ENCODE assay signal across 9 mouse cellular contexts in genomic region chr1:44553166-44553898, GRCm38 (mm10). TPM values are rescaled to one million over a fixed set of nuclear protein-coding genes. Genes with fewer than 3 reads are reported as not detected.
A peak's percentile ranks its signal among the peaks of the same experiment; 100 is the strongest.
DNase-seq lines count a peak whose midpoint lies in the region; ATAC-seq and TF ChIP-seq lines count a peak whose summit lies in the region.
"Had no signal": no experiment of that assay in that cellular context is flagged by ENCODE, and none has a peak within 500 bp of the region (broad histone marks: within the 10 kb centered on the region; RNA-seq: fewer than 3 reads in every experiment).

No protein-coding gene starts in this region.

- no peaks in the 10 kb centered on the region for H3K9me3 ChIP-seq in forebrain, postnatal 0 days (ENCODE audit: low read length)
- H3K9me3 ChIP-seq in hindbrain, postnatal 0 days (ENCODE audit: low read length): no peaks in the 10 kb centered on the region
- no peaks in the 10 kb centered on the region for H3K9me3 ChIP-seq in limb, embryonic 15.5 days
- H3K9me3 ChIP-seq: liver, embryonic 15.5 days had no signal

- peak; percentile 10 for DNase-seq in cerebellum, adult 9-10 months
- DNase-seq in cerebellum, adult 11-12 months: no peak
- peak; percentile 69 for DNase-seq in adrenal gland, postnatal 10 days
- DNase-seq in forebrain, postnatal 0 days: peak; percentile 65
- peak; percentile 74 for DNase-seq in hindbrain, postnatal 0 days (ENCODE audit: low spot score)
- DNase-seq in retina, postnatal 7 days (ENCODE audit: low read depth, low spot score): peak; percentile 13
- no peak for DNase-seq in B cell, adult 2 months

- H3K27me3 ChIP-seq in forebrain, postnatal 0 days (ENCODE audit: insufficient read depth, low read length): no peaks in the 10 kb centered on the region
- H3K27me3 ChIP-seq in hindbrain, postnatal 0 days (ENCODE audit: insufficient read depth, low read length): no peaks in the 10 kb centered on the region
- H3K27me3 ChIP-seq in limb, embryonic 15.5 days: no peaks in the 10 kb centered on the region

- peaks cover 5% of the 10 kb centered on the region for H3K4me1 ChIP-seq in forebrain, postnatal 0 days (ENCODE audit: insufficient read depth)
- H3K4me1 ChIP-seq in hindbrain, postnatal 0 days (ENCODE audit: insufficient read depth, low read length): no peaks in the 10 kb centered on the region
- peaks cover 13% of the 10 kb centered on the region for H3K4me1 ChIP-seq in limb, embryonic 15.5 days

- no peak for ATAC-seq in forebrain, postnatal 0 days
- no peak for ATAC-seq in hindbrain, postnatal 0 days
- ATAC-seq in limb, embryonic 15.5 days (ENCODE audit: insufficient number of reproducible peaks, low FRiP score, low TSS enrichment, low read depth): no peak

- WGBS in forebrain, postnatal 0 days: 10% methylated on average over 6 of the region's 6 CpGs
- WGBS in hindbrain, postnatal 0 days: 22% methylated on average over 6 of the region's 6 CpGs
- 19% methylated on average over 6 of the region's 6 CpGs for WGBS in limb, embryonic 15.5 days

- H3K4me3 ChIP-seq in forebrain, postnatal 0 days (ENCODE audit: low read depth, low read length): no peak overlapping the region
- H3K4me3 ChIP-seq in hindbrain, postnatal 0 days (ENCODE audit: low read length): peak overlapping the region; percentile 62; the same call in 1 of the 2 replicates
- peak overlapping the region; percentile 76 for H3K4me3 ChIP-seq in limb, embryonic 15.5 days

- no peak for TF ChIP-seq CTCF in forebrain, postnatal 0 days (IDR thresholded peaks at IDR 0.05; ENCODE audit: low read depth)
- TF ChIP-seq CTCF in hindbrain, postnatal 0 days (IDR thresholded peaks at IDR 0.05; ENCODE audit: low read depth): no peak

- H3K36me3 ChIP-seq in forebrain, postnatal 0 days (ENCODE audit: insufficient read depth): no peaks in the 10 kb centered on the region
- H3K36me3 ChIP-seq in hindbrain, postnatal 0 days (ENCODE audit: insufficient read depth, low read length): no peaks in the 10 kb centered on the region
- no peaks in the 10 kb centered on the region for H3K36me3 ChIP-seq in limb, embryonic 15.5 days
- H3K36me3 ChIP-seq: liver, embryonic 15.5 days had no signal

- H3K27ac ChIP-seq in forebrain, postnatal 0 days (ENCODE audit: low read depth, low read length): no peak overlapping the region
- peak overlapping the region; percentile 48 for H3K27ac ChIP-seq in hindbrain, postnatal 0 days
- peak overlapping the region; percentile 52 for H3K27ac ChIP-seq in limb, embryonic 15.5 days
- H3K27ac ChIP-seq: liver, embryonic 15.5 days had no signal

- H3K4me2 ChIP-seq in forebrain, postnatal 0 days (ENCODE audit: low read depth): 0 out of 2 replicates have a peak overlapping the region, but pooled peaks have one; percentile 90
- H3K4me2 ChIP-seq in hindbrain, postnatal 0 days (ENCODE audit: low read depth, low read length): peak overlapping the region; percentile 82
- H3K4me2 ChIP-seq in limb, embryonic 15.5 days: peak overlapping the region; percentile 63

- no peak overlapping the region for H3K9ac ChIP-seq in forebrain, postnatal 0 days
- H3K9ac ChIP-seq in hindbrain, postnatal 0 days (replicated peaks; ENCODE audit: low read length): no peak overlapping the region
- no peak overlapping the region for H3K9ac ChIP-seq in limb, embryonic 15.5 days
- H3K9ac ChIP-seq: liver, embryonic 15.5 days had no signal

RNA-seq across cellular contexts. Expression of gene Gulp1, which starts 2.0 kb away (rescaled TPM):
- 10 to 100 TPM; 37.3 to 37.7 TPM for total RNA-seq in adrenal gland, postnatal 10 days (2021)
- 10.4 and 14.5 TPM in 2 replicates for total RNA-seq in forebrain, postnatal 0 days (2014; rRNA removed)
- polyA plus RNA-seq in forebrain, postnatal 0 days (2015; fragmentation: Nextera tagmentation; extraction: Ambion mirVana): 4.7 and 5.0 TPM in 2 replicates
- 10.5 and 12.2 TPM in 2 replicates for total RNA-seq in hindbrain, postnatal 0 days (2014; rRNA removed)
- 6.4 and 7.2 TPM in 2 replicates for polyA plus RNA-seq in hindbrain, postnatal 0 days (2015; fragmentation: Nextera tagmentation; extraction: Ambion mirVana)
- 40.6 and 43.6 TPM in 2 replicates for polyA plus RNA-seq in limb, embryonic 15.5 days (2015; fragmentation: Nextera tagmentation; extraction: Ambion mirVana)

Comparison
In these comparisons a context has a peak if more than half of its experiments do, and no peak if none do; other contexts are left out.
1. DNase-seq: peak in cerebellum, adult 9-10 months (single experiment), adrenal gland, postnatal 10 days (single experiment), forebrain, postnatal 0 days (single experiment), hindbrain, postnatal 0 days (single experiment) and retina, postnatal 7 days (single experiment); none in cerebellum, adult 11-12 months (single experiment) and B cell, adult 2 months (0 of 2).
2. Peak in every context shown above with its lines, with median percentiles within 50 percentile points of each other: H3K4me2 ChIP-seq.